Mouse (Mus musculus): ENCODE measurements around the gene Dennd1b.

DNA sequence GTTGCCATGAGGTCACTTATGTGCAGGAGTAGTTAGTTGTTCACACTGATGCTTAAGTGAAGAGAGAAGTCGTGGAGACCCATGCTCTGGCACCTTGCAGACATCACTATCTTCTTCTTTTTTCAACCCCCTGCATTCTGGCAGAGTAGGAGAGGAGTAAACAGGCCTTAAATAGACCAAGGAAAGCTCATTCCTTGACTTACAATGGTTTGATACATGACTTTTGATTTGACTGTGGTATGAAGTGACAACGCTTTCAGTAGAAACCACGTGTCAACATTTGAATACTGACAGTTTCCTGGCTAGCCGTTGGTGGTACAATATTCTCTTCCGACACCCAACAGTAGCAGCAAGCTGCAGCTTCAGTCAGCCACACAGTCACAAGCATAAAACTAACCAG, 8.3 kb upstream of the Dennd1b start:
- TF ChIP-seq POLR2A (IDR thresholded peaks at IDR 0.05; ENCODE audit: low read depth, low read length) (no peak), CTCF (conservative IDR thresholded peaks at IDR 0.05; ENCODE audit: insufficient read depth, insufficient read length, low read depth, low read length) (no peak)
